Mouse (Mus musculus) limb, embryonic 13.5 days (tissue): ENCODE results near the gene Cant1. TPM values are rescaled to one million over a fixed set of nuclear protein-coding genes. Genes with fewer than 3 reads are reported as not detected.
A peak's percentile ranks its signal among the peaks of the same experiment; 100 is the strongest.

Experiments
- ATAC-seq: fragments of 200-750 bp; cut with Nextera tagmentation; 2 replicates; pipeline ENCODE4 v1.8.0; 2017; ENCODE audit warnings: low read depth, moderate number of reproducible peaks, moderate TSS enrichment; ENCODE audit not compliant: low FRiP score
- H3K27ac ChIP-seq: fragments of 300-500 bp; sonication (generic); 2 replicates; pipeline ENCODE4 v1.5.1; 2015; ENCODE audit warnings: inconsistent platforms, mild to moderate bottlenecking, moderate library complexity
- H3K27me3 ChIP-seq: fragments of 300-500 bp; sonication (generic); 2 replicates; pipeline ENCODE4 v1.6.1; 2015; ENCODE audit warnings: mild to moderate bottlenecking, inconsistent platforms
- H3K36me3 ChIP-seq: fragments of 300-500 bp; sonication (generic); 2 replicates; pipeline ENCODE4 v1.6.1; 2015; ENCODE audit warnings: inconsistent platforms, mild to moderate bottlenecking, moderate library complexity
- H3K4me1 ChIP-seq: fragments of 300-500 bp; sonication (generic); 2 replicates; pipeline ENCODE4 v1.6.1; 2015; ENCODE audit warnings: inconsistent platforms
- H3K4me2 ChIP-seq: fragments of 300-500 bp; sonication (generic); replicated peaks from 2 replicates; pipeline ENCODE4 v1.6.1; 2015; ENCODE audit warnings: inconsistent platforms, mild to moderate bottlenecking, moderate library complexity
- H3K4me3 ChIP-seq: fragments of 300-500 bp; sonication (generic); 2 replicates; pipeline ENCODE4 v1.5.1; 2015; ENCODE audit warnings: moderate library complexity, mild to moderate bottlenecking, inconsistent platforms
- H3K9ac ChIP-seq: fragments of 300-500 bp; sonication (generic); 2 replicates; pipeline ENCODE4 v1.6.1; 2015; ENCODE audit warnings: mild to moderate bottlenecking, inconsistent platforms
- H3K9me3 ChIP-seq: fragments of 300-500 bp; sonication (generic); 2 replicates; pipeline ENCODE4 v1.6.1; 2016; ENCODE audit warnings: inconsistent platforms
- WGBS: fragments of 180-500 bp; shearing (Covaris S2); methylation state at CpG from one replicate; pipeline ENCODE4 v1.1.7; 2015; 5-methylcytosine and 5-hydroxymethylcytosine counted together
- polyA plus RNA-seq: library from polyadenylated mRNA; unstranded; fragments of >200 nt; fragmentation: Nextera tagmentation; extraction: Ambion mirVana; gene quantifications from 2 replicates; pipeline ENCODE4 v1.2.1, GENCODE M21; 2015

Cant1 gene
- polyA plus RNA-seq, 1 experiment from 2014 or later = 32.1 TPM

DNA sequence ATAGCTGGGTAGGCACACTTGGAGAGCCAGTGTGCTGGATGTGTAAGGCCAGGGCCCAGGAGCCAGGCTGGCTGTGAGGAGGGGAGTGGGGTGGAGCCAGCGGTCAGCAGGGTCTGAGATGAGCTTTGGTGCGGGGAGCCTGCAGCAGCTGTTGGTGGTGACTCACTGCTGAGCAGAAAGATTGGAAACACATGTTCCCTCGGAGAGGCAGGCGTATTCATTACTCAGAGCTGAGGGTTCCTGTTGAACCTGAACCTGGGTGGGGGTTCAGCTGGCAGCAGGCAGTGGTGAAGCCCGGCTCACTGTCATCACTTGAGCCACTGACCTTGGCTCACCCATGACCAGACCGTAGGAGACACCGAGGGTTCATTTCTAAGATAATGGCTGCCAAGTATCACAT, 53.7 kb downstream of the Cant1 start:
- no peaks in the 10 kb centered on the region for H3K27me3 ChIP-seq
- H3K27ac ChIP-seq = peak overlapping the region; percentile 77
- no peaks in the 10 kb centered on the region for H3K36me3 ChIP-seq
- H3K9me3 ChIP-seq = no peaks in the 10 kb centered on the region
- ATAC-seq = peak; percentile 79
- H3K4me2 ChIP-seq = no peak overlapping the region
- H3K4me1 ChIP-seq = peaks cover 60% of the 10 kb centered on the region
- no peak overlapping the region for H3K9ac ChIP-seq
- 20% methylated on average over 7 of the region's 7 CpGs for WGBS
- no peak overlapping the region for H3K4me3 ChIP-seq

DNA sequence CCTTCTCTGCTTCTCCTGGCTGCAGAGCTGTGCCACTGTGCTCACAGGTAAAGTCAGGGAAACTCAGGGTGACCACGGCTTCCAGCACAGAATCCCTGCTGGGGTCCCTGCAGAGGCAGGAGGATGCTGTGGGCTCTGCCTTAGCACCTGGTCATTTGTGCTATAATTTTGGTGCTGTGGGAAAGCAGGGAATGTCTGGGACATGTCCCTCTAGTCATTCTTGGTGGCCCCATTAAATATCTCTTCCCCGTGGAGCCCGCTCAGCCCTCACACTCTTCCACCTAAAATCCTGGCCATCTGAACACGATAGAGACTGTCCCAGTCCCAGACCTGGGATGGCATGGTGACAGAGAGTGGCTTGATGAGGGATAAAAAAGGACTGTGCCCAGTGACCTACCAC, 54.9 kb downstream of the Cant1 start:
- no peaks in the 10 kb centered on the region for H3K36me3 ChIP-seq
- no peak for ATAC-seq
- peaks cover 60% of the 10 kb centered on the region for H3K4me1 ChIP-seq
- H3K4me2 ChIP-seq = no peak overlapping the region
- 79% methylated on average over 4 of the region's 4 CpGs for WGBS
- H3K9me3 ChIP-seq = no peaks in the 10 kb centered on the region
- H3K27me3 ChIP-seq = no peaks in the 10 kb centered on the region
- no peak overlapping the region for H3K4me3 ChIP-seq
- H3K27ac ChIP-seq = peak overlapping the region; percentile 77
- no peak overlapping the region for H3K9ac ChIP-seq

- Histone ChIP-seq H3K9me3 (no peaks in the 10 kb centered on the region), H3K9ac (peak overlapping the region; percentile 50; the same call in 1 of the 2 replicates), H3K27ac (peak overlapping the region; percentile 89), H3K4me1 (peaks cover 60% of the 10 kb centered on the region), H3K4me3 (peak overlapping the region; percentile 10; the same call in 1 of the 2 replicates), H3K36me3 (no peaks in the 10 kb centered on the region), H3K4me2 (peak overlapping the region; percentile 45), H3K27me3 (no peaks in the 10 kb centered on the region)
- ATAC-seq = peak; percentile 70
- WGBS = 3% methylated on average over 8 of the region's 8 CpGs
Observed at GRCm38 (mm10) chr11:118362971-118363518, 55.8 kb downstream of the Cant1 start.

GRCm38 (mm10) chr11:118362501-118362900, 56.4 kb downstream of the Cant1 start:
- Histone ChIP-seq H3K4me3 (no peak overlapping the region), H3K4me1 (peaks cover 60% of the 10 kb centered on the region), H3K36me3 (no peaks in the 10 kb centered on the region), H3K27me3 (no peaks in the 10 kb centered on the region), H3K9me3 (no peaks in the 10 kb centered on the region), H3K4me2 (peak overlapping the region; percentile 45), H3K9ac (peak overlapping the region; percentile 50), H3K27ac (peak overlapping the region; percentile 89)
- WGBS = 80% methylated on average over 1 of the region's 1 CpGs
- ATAC-seq = no peak

- Histone ChIP-seq H3K4me2 (no peak overlapping the region), H3K4me1 (peaks cover 56% of the 10 kb centered on the region), H3K36me3 (no peaks in the 10 kb centered on the region), H3K27me3 (no peaks in the 10 kb centered on the region), H3K4me3 (no peak overlapping the region), H3K9me3 (no peaks in the 10 kb centered on the region), H3K9ac (no peak overlapping the region), H3K27ac (no peak overlapping the region)
- WGBS = 55% methylated on average over 10 of the region's 10 CpGs
- no peak for ATAC-seq
Observed at GRCm38 (mm10) chr11:118360907-118361341, 58.0 kb downstream of the Cant1 start.

DNA sequence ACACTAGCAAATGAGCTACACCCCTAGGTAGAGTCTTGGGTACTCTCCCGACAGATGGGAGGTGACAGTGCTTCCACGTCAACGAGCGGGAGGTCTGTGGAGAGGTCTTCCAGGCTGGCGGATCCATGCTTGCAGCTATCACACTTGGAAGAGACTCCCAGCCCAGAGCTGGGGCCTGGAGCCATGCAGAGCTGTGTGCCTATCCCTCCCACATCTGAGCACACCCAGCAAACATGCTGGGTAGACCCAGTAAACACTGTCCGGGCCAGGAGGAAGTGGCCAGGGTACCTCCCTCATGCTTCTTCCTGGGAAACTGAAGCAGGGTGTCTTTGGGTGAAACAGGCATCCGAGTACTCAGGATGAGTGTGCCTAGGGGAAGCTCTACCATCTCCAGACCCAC, 58.4 kb downstream of the Cant1 start:
- Histone ChIP-seq H3K27ac (no peak overlapping the region; the same call in 1 of the 2 replicates), H3K4me3 (no peak overlapping the region), H3K27me3 (no peaks in the 10 kb centered on the region), H3K9ac (no peak overlapping the region), H3K4me1 (peaks cover 56% of the 10 kb centered on the region), H3K36me3 (no peaks in the 10 kb centered on the region), H3K4me2 (no peak overlapping the region), H3K9me3 (no peaks in the 10 kb centered on the region)
- no peak for ATAC-seq
- 70% methylated on average over 7 of the region's 7 CpGs for WGBS

Other genes with a start within 250 kb of the Cant1 start
- gene Cyth1, start 170.5 kb downstream of the Cant1 start, polyA plus RNA-seq = 15.9 and 17.1 TPM in 2 replicates
- gene Usp36, start 128.8 kb downstream of the Cant1 start, polyA plus RNA-seq = 22.1 and 25.0 TPM in 2 replicates
- gene Cep295nl, start 76.6 kb downstream of the Cant1 start, polyA plus RNA-seq = 0.55 and 0.86 TPM in 2 replicates
- 115 and 116 TPM in 2 replicates for gene Timp2, start 63.3 kb downstream of the Cant1 start, polyA plus RNA-seq
- 7.3 TPM in 2 replicates for gene Lgals3bp, start 17.0 kb downstream of the Cant1 start, polyA plus RNA-seq
- gene C1qtnf1, start 9.1 kb upstream of the Cant1 start, polyA plus RNA-seq = 6.6 TPM in 2 replicates
- 4.9 and 5.5 TPM in 2 replicates for gene Engase, start 57.7 kb upstream of the Cant1 start, polyA plus RNA-seq